Mouse (Mus musculus) liver, embryonic 12.5 days (tissue): ENCODE results near the gene Scnn1b. TPM values are rescaled to one million over a fixed set of nuclear protein-coding genes. Genes with fewer than 3 reads are reported as not detected.

Source experiments
- ATAC-seq: fragments of 200-750 bp; cut with Nextera tagmentation; 2 replicates; pipeline ENCODE4 v1.8.0; 2017; ENCODE audit warnings: moderate number of reproducible peaks, mild to moderate bottlenecking, moderate library complexity
- H3K27ac ChIP-seq: fragments of 300-500 bp; sonication (generic); 2 replicates; pipeline ENCODE4 v1.5.1; 2016; ENCODE audit warnings: mild to moderate bottlenecking
- H3K27me3 ChIP-seq: fragments of 300-500 bp; sonication (generic); replicated peaks from 2 replicates; pipeline ENCODE4 v1.6.1; 2016; ENCODE audit warnings: mild to moderate bottlenecking, moderate library complexity
- H3K36me3 ChIP-seq: fragments of 300-500 bp; sonication (generic); 2 replicates; pipeline ENCODE4 v1.6.1; 2016; ENCODE audit warnings: mild to moderate bottlenecking, moderate library complexity
- H3K4me1 ChIP-seq: fragments of 300-500 bp; sonication (generic); 2 replicates; pipeline ENCODE4 v1.6.1; 2016
- H3K4me2 ChIP-seq: fragments of 300-500 bp; sonication (generic); 2 replicates; pipeline ENCODE4 v1.6.1; 2016; ENCODE audit warnings: mild to moderate bottlenecking, moderate library complexity
- H3K4me3 ChIP-seq: fragments of 300-500 bp; sonication (generic); 2 replicates; pipeline ENCODE4 v1.5.1; 2016; ENCODE audit warnings: mild to moderate bottlenecking, moderate library complexity
- H3K9ac ChIP-seq: fragments of 300-500 bp; sonication (generic); 2 replicates; pipeline ENCODE4 v1.6.1; 2016; ENCODE audit warnings: mild to moderate bottlenecking, moderate library complexity
- H3K9me3 ChIP-seq: fragments of 300-500 bp; sonication (generic); replicated peaks from 2 replicates; pipeline ENCODE4 v1.6.1; 2016; ENCODE audit warnings: mild to moderate bottlenecking, moderate library complexity
- WGBS: fragments of 180-500 bp; shearing (Covaris S2); methylation state at CpG from one replicate; pipeline ENCODE4 v1.1.7; 2016; ENCODE audit not compliant: insufficient replicate concordance; 5-methylcytosine and 5-hydroxymethylcytosine counted together
- polyA plus RNA-seq: library from polyadenylated mRNA; unstranded; fragments of >200 nt; fragmentation: Nextera tagmentation; extraction: Ambion mirVana; gene quantifications from 2 replicates; pipeline ENCODE4 v1.2.1, GENCODE M21; 2016

Gene Scnn1b
- polyA plus RNA-seq, 1 experiment from 2014 or later: 0.07 TPM

- Histone ChIP-seq H3K4me3 (no peak overlapping the region), H3K9me3 (no peaks in the 10 kb centered on the region), H3K36me3 (peaks cover 49% of the 10 kb centered on the region), H3K9ac (no peak overlapping the region), H3K4me1 (no peaks in the 10 kb centered on the region), H3K27me3 (no peaks in the 10 kb centered on the region), H3K27ac (no peak overlapping the region), H3K4me2 (no peak overlapping the region)
- 74% methylated on average over 2 of the region's 2 CpGs for WGBS
- no peak for ATAC-seq
Measured at GRCm38 (mm10) chr7:121927882-121928281, 63.0 kb downstream of the Scnn1b start.

DNA sequence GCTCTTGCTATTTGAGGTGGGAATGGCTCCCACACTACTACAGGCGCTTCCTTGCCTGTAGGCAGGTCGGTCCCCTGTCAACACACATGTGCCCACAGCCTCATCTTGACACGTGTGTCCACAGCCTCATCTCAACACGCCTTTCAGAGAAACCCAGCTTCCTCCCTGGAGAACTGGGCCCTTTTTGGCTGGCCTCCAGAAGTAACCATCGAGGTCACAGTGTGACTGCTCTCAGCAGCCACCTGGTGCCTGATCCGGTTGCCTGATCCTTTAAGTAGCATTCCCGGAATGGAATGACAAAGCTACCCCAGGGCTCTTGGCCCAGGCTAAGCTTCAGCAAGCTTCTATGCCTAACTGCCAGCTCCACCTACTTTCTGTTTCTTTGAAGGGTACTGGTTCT lies 66.4 kb downstream of the Scnn1b start:
- no peaks in the 10 kb centered on the region for H3K9me3 ChIP-seq
- no peak for ATAC-seq
- H3K36me3 ChIP-seq: peaks cover 39% of the 10 kb centered on the region
- WGBS: 71% methylated on average over 7 of the region's 7 CpGs
- no peak overlapping the region for H3K27ac ChIP-seq
- H3K4me2 ChIP-seq: no peak overlapping the region
- H3K27me3 ChIP-seq: no peaks in the 10 kb centered on the region
- no peaks in the 10 kb centered on the region for H3K4me1 ChIP-seq
- H3K9ac ChIP-seq: no peak overlapping the region
- no peak overlapping the region for H3K4me3 ChIP-seq

- H3K9ac ChIP-seq: no peak overlapping the region
- H3K4me3 ChIP-seq: no peak overlapping the region
- H3K27ac ChIP-seq: no peak overlapping the region
- no peak overlapping the region for H3K4me2 ChIP-seq
- H3K4me1 ChIP-seq: no peaks in the 10 kb centered on the region
- ATAC-seq: no peak
- WGBS: 77% methylated on average over 6 of the region's 6 CpGs
- H3K27me3 ChIP-seq: no peaks in the 10 kb centered on the region
- no peaks in the 10 kb centered on the region for H3K9me3 ChIP-seq
- peaks cover 35% of the 10 kb centered on the region for H3K36me3 ChIP-seq
Measured at GRCm38 (mm10) chr7:121933675-121934074, 68.8 kb downstream of the Scnn1b start.

- Histone ChIP-seq H3K9me3 (no peaks in the 10 kb centered on the region), H3K9ac (no peak overlapping the region), H3K27me3 (no peaks in the 10 kb centered on the region), H3K4me3 (no peak overlapping the region), H3K36me3 (peaks cover 30% of the 10 kb centered on the region), H3K27ac (no peak overlapping the region), H3K4me1 (no peaks in the 10 kb centered on the region), H3K4me2 (no peak overlapping the region)
- 67% methylated on average over 2 of the region's 2 CpGs for WGBS
- no peak for ATAC-seq
Measured at GRCm38 (mm10) chr7:121934346-121934745, 69.5 kb downstream of the Scnn1b start.

DNA sequence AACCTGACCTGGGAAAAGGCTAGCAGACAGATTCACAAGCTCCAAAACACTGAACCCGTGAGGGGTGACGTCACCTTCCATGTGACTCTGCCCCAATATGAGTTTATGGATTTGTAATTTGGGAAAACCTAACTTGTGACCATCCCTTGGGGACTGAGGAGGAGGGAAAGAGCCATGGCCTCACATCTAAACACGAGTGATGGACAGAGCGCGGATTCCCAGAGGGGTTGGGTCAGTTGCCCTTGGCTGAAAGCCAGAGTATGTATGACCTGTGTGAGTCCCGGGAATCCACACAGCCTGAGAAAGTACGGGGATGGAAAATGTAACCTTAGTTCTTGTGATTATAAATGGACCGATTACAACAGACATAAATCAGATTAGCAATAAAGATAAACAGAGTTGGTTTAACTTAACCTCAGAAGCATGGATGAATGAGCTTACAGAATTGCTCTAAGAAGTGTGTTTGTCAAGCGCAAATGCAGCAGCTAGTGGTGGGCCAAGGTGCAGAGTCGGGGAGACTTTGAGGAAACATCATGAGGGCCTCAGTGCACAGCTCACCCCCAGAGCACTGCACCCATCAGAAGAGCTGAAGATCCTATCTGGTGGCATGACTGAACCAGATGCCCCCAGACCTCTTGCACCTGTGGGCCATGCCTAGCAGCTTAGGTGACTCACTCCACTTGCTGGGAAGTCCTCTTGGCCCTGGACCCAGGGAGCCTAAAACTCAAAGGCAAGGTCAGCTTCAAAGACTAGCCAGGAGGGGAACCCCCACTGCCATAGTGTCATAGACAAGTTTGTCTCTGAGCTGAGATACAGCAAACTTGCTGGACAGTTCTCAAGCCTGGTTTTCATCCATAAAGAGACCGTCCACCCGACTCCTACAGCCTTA lies 71.3 kb downstream of the Scnn1b start:
- Histone ChIP-seq H3K4me3 (no peak overlapping the region), H3K9ac (no peak overlapping the region), H3K9me3 (no peaks in the 10 kb centered on the region), H3K27ac (no peak overlapping the region), H3K4me2 (no peak overlapping the region), H3K4me1 (peaks cover 9% of the 10 kb centered on the region), H3K36me3 (peaks cover 26% of the 10 kb centered on the region), H3K27me3 (no peaks in the 10 kb centered on the region)
- no peak for ATAC-seq
- WGBS: 80% methylated on average over 12 of the region's 12 CpGs

DNA sequence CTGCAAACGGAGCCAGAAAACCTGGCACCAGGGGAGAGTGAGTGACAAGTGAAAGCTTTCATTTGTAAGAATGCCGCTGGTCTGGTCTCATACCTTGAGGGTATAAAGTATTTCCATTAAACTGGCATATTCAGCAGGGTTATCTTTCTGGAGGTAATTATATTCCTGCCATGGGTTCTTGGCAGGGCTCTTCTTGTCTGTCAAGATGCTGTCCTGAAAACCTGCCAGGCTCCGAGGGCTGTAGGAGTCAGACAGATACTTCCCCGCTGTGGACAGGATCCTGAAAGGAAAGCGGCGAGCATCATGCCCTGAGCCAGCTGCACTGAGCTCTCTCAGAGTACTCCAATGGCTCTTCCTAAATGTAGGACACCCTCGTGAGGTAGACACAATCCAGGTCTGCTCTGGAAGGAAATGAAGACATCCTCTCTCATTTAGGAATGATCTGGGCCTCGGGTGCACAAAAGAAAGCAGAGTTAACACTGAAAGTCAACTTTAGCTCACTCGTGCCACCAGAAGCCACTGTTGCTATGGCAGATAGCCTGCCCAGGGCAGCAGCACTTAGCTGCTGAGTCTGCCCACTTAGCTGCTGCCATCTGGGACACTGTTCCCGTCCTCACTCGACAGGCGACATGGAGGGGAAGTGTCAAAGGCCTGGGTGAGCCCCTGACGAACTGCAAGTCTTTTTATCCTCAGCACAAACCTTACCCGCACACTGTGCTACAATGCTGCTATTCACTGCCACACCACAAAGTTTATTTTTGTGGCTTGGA lies 72.2 kb downstream of the Scnn1b start:
- no peak for ATAC-seq
- WGBS: 73% methylated on average over 14 of the region's 14 CpGs

DNA sequence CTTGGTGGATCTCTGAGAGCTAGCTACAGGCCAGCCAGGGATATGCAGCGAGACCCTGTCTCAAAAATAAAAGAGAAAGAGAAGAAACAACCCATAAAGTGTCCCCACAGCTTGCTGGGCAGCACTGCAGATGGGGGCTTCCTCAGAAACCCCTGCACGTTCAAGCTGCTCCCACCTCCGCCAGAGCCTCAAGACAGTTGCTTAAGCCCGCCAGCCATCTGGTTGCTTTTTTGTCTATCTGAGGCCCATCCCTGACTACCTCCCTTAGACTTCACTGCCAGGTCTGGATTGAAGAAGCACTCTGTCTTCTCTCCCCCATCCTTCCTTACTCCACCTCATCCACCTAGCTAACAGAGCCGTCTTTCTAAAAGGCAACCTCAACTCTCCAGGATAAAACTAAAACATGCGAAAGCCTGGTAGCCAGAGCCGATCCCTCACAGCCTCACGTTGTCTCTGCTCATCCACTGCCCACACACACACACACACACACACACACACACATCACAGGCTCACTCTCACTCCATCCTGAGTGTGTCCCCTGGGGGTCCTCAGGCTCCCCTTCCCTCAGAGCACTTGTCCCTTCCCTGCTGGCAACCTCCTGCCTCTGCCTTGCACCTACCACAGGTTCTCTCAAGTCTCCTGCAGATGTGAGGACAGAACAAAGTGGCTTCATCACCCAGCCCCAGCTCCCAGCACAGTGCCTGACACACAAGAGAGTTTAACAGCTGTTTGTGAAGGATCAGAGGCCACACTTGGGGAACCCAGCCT lies 73.5 kb downstream of the Scnn1b start:
- no peaks in the 10 kb centered on the region for H3K27me3 ChIP-seq
- H3K4me1 ChIP-seq: peaks cover 9% of the 10 kb centered on the region
- H3K4me2 ChIP-seq: no peak overlapping the region
- H3K27ac ChIP-seq: no peak overlapping the region
- H3K9ac ChIP-seq: no peak overlapping the region
- no peak for ATAC-seq
- no peak overlapping the region for H3K4me3 ChIP-seq
- 80% methylated on average over 8 of the region's 8 CpGs for WGBS
- H3K9me3 ChIP-seq: no peaks in the 10 kb centered on the region
- H3K36me3 ChIP-seq: peaks cover 43% of the 10 kb centered on the region

More for the DNA sequence above, 72.2 kb downstream of the Scnn1b start:
- no peak overlapping the region for H3K9ac ChIP-seq
- H3K4me2 ChIP-seq: no peak overlapping the region
- H3K9me3 ChIP-seq: no peaks in the 10 kb centered on the region
- H3K4me1 ChIP-seq: peaks cover 9% of the 10 kb centered on the region
- peaks cover 32% of the 10 kb centered on the region for H3K36me3 ChIP-seq
- no peak overlapping the region for H3K4me3 ChIP-seq
- no peaks in the 10 kb centered on the region for H3K27me3 ChIP-seq
- no peak overlapping the region for H3K27ac ChIP-seq

- ATAC-seq: no peak
Measured at GRCm38 (mm10) chr7:121939244-121939643, 74.4 kb downstream of the Scnn1b start.

DNA sequence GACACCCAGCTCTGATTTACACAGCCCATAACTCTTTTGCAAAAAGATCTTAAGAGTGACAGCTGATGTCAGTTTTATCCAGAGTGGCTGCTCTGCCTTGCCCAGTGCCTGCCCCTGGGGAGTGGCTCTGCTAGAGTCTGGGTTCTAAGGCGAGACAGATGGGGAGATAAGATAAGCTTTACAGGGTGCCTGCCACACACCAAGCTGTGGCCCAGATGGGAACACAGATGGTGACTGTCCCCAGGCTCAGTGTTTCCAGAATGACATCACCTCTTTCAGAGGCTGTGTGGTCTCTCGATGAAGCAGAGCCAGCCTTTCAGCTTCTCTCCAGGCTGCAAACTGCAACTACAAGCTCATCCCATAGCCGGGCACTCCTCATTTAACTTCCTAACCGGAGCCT lies 74.9 kb downstream of the Scnn1b start:
- no peaks in the 10 kb centered on the region for H3K27me3 ChIP-seq
- H3K9me3 ChIP-seq: no peaks in the 10 kb centered on the region
- peak; percentile 79 for ATAC-seq
- H3K9ac ChIP-seq: no peak overlapping the region
- H3K4me2 ChIP-seq: no peak overlapping the region
- H3K36me3 ChIP-seq: peaks cover 52% of the 10 kb centered on the region
- no peak overlapping the region for H3K27ac ChIP-seq
- H3K4me1 ChIP-seq: peaks cover 9% of the 10 kb centered on the region
- H3K4me3 ChIP-seq: no peak overlapping the region
- 46% methylated on average over 4 of the region's 4 CpGs for WGBS

More at GRCm38 (mm10) chr7:121939244-121939643, 74.4 kb downstream of the Scnn1b start:
- Histone ChIP-seq H3K4me3 (no peak overlapping the region), H3K27ac (no peak overlapping the region), H3K4me2 (no peak overlapping the region), H3K27me3 (no peaks in the 10 kb centered on the region), H3K4me1 (peaks cover 9% of the 10 kb centered on the region), H3K9ac (no peak overlapping the region), H3K36me3 (peaks cover 52% of the 10 kb centered on the region), H3K9me3 (no peaks in the 10 kb centered on the region)
- WGBS: 74% methylated on average over 6 of the region's 6 CpGs

GRCm38 (mm10) chr7:121941016-121941415 lies 76.2 kb downstream of the Scnn1b start:
- Histone ChIP-seq H3K27ac (no peak overlapping the region), H3K27me3 (no peaks in the 10 kb centered on the region), H3K9ac (no peak overlapping the region), H3K36me3 (peaks cover 43% of the 10 kb centered on the region), H3K4me3 (no peak overlapping the region), H3K4me2 (no peak overlapping the region), H3K9me3 (no peaks in the 10 kb centered on the region), H3K4me1 (peaks cover 9% of the 10 kb centered on the region)
- ATAC-seq: no peak
- WGBS: 80% methylated on average over 3 of the region's 3 CpGs

DNA sequence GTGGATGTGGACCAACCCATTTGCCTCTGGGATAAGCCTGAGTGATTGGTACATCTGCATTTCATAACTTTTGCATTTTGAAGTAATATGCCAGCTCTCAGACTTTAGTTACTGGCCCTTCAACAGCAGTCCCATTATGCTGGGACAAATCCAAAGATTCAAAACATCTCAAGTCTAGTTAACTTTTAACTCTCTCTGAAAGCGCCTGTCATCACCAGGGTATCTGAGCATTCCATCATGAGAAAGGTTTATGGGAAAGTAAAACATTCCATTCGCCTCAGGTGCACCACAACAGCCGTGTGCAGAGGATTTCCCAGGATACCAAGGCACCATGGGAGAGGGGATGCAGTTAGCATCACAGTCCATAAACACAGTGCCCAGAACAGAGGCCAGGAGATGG lies 76.8 kb downstream of the Scnn1b start:
- Histone ChIP-seq H3K4me3 (no peak overlapping the region), H3K4me1 (peaks cover 9% of the 10 kb centered on the region), H3K27ac (no peak overlapping the region), H3K9ac (no peak overlapping the region), H3K36me3 (peaks cover 43% of the 10 kb centered on the region), H3K4me2 (no peak overlapping the region), H3K9me3 (no peaks in the 10 kb centered on the region), H3K27me3 (no peaks in the 10 kb centered on the region)
- 69% methylated on average over 3 of the region's 3 CpGs for WGBS
- no peak for ATAC-seq

DNA sequence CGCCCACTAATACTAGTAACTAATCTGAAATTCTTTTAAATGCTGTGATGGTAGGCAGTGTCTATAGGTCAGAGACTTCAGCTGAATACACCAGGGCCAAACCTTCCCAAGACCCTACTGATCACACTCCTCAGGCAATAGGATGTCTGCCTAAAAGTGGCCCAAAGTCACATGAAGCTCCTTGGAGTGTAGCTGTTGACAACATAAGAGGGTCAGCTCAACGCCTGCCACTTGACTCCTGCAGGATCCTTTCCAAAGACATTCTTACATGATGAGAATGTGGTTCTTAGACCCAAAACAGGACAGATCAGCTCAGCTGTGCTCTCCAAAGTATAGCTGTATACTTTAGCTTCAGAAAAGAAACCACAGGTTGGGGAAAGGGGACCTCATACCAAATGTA lies 77.5 kb downstream of the Scnn1b start:
- WGBS: 83% methylated on average over 2 of the region's 2 CpGs
- H3K9me3 ChIP-seq: no peaks in the 10 kb centered on the region
- no peak for ATAC-seq
- H3K27me3 ChIP-seq: no peaks in the 10 kb centered on the region
- H3K36me3 ChIP-seq: peaks cover 36% of the 10 kb centered on the region
- no peak overlapping the region for H3K4me3 ChIP-seq
- no peak overlapping the region for H3K4me2 ChIP-seq
- H3K27ac ChIP-seq: no peak overlapping the region
- H3K9ac ChIP-seq: no peak overlapping the region
- peaks cover 9% of the 10 kb centered on the region for H3K4me1 ChIP-seq
